Mouse (Mus musculus) C2C12 (cell line): ENCODE measurements around the gene Ctsa.

ENCODE experiments used
- CTCF ChIP-seq: IDR thresholded peaks from one replicate; pipeline ENCODE4 v1.5.1; 2011; ENCODE audit not compliant: control insufficient read depth, insufficient read depth, insufficient read length
- MYOG ChIP-seq: IDR thresholded peaks from one replicate; pipeline ENCODE4 v1.6.1; 2011; ENCODE audit not compliant: control insufficient read depth, insufficient read length; ENCODE audit errors: extremely low read depth

DNA sequence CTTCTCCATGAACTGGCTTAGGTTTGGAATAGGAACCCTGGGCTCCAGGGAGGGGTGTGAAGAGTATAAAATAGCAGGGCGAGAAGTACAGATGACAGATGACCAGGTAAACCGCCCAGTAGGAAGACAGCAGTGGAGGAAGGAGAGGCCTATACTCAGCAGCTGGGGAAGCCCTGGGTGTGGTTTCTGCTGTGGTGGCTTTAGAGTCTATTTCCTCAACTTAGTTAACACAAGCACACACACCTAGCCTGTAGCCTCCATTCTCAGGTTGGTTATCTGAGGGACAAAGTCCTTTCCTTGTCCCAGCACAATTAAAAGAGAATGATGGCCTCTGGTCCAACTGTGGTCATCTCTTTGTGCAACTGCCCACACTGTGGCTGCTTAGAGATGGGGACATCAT is 57.3 kb downstream of the Ctsa start:
- TF ChIP-seq CTCF (no peak), MYOG (no peak)
